Mouse (Mus musculus) spleen, adult 2 months (tissue): ENCODE results near the gene Hist1h2bf. TPM values are rescaled to one million over a fixed set of nuclear protein-coding genes. Genes with fewer than 3 reads are reported as not detected.
A peak's percentile ranks its signal among the peaks of the same experiment; 100 is the strongest.

Source experiments
- DNase-seq, 2 experiments: peaks; one replicate each; pipeline versions ENCODE4 v3.0.0 to v3.0.0-alpha.2; 2012 to 2021; ENCODE audit warnings: low spot score in 2 of 2, low read depth in 1 of 2
- H3K27ac ChIP-seq: fragments of 200-500 bp; 2 replicates; pipeline ENCODE4 v1.5.1; 2012; ENCODE audit warnings: low read length, inconsistent platforms; ENCODE audit not compliant: insufficient read depth
- H3K27me3 ChIP-seq: fragments of 200-500 bp; 2 replicates; pipeline ENCODE4 v1.6.1; 2012; ENCODE audit warnings: mild to moderate bottlenecking, moderate library complexity, low read length, inconsistent platforms; ENCODE audit not compliant: control insufficient read depth, insufficient read depth
- H3K36me3 ChIP-seq: fragments of 200-500 bp; 2 replicates; pipeline ENCODE4 v1.6.1; 2012; ENCODE audit warnings: mild to moderate bottlenecking, low read length, inconsistent platforms; ENCODE audit not compliant: control insufficient read depth, insufficient read depth
- H3K4me1 ChIP-seq: fragments of 200-500 bp; 2 replicates; pipeline ENCODE4 v1.6.1; 2011; ENCODE audit warnings: inconsistent platforms; ENCODE audit not compliant: control insufficient read depth, insufficient read depth, insufficient read length
- H3K4me3 ChIP-seq: fragments of 200-500 bp; 2 replicates; pipeline ENCODE4 v1.5.1; 2011; ENCODE audit warnings: mild to moderate bottlenecking, inconsistent platforms; ENCODE audit not compliant: insufficient read depth, insufficient read length; ENCODE audit errors: extremely low read depth
- CTCF ChIP-seq: fragments of 200-500 bp; IDR thresholded peaks from 2 replicates; pipeline ENCODE4 v1.5.1; 2011; ENCODE audit warnings: mild to moderate bottlenecking, inconsistent platforms; ENCODE audit not compliant: insufficient read depth, insufficient read length, insufficient replicate concordance; ENCODE audit errors: extremely low read depth
- POLR2A ChIP-seq: fragments of 200-500 bp; IDR thresholded peaks from 2 replicates; pipeline ENCODE4 v1.6.1; 2011; ENCODE audit warnings: low read depth, low read length, inconsistent platforms
- WGBS: fragments of 180-500 bp; shearing (Covaris S2); methylation state at CpG from one replicate; pipeline ENCODE4 v1.1.7; 2018; 5-methylcytosine and 5-hydroxymethylcytosine counted together
- polyA plus RNA-seq: library from polyadenylated mRNA; depleted of rRNA; stranded (reverse); fragments of >200 nt; gene quantifications from 2 replicates; pipeline ENCODE4 v1.2.3, GENCODE M21; 2012

Hist1h2bf gene
- polyA plus RNA-seq, 1 experiment = 28.3 TPM

DNA sequence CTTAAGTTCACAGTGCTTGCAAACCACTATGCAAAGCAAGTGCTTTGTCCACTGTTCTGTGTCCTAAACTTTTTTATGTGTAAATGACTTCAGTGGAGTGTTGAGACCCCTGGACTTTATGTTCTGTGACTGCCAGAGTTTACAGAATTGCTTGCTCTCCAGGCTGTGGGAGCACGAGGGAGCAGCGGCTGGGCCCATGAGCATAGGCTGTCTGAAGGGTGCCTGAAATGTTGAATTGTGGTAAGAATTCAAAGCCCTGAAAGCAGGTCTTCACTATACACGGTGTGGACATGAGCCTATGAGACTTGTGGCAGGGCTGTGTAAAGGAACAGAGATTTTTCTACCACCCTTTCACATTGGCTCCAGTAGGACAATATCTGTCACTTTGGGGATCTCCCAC, 37.6 kb upstream of the Hist1h2bf start:
- Histone ChIP-seq H3K4me1 (no peaks in the 10 kb centered on the region), H3K27me3 (no peaks in the 10 kb centered on the region), H3K4me3 (no peak overlapping the region), H3K36me3 (no peaks in the 10 kb centered on the region), H3K27ac (no peak overlapping the region)
- 90% methylated on average over 3 of the region's 3 CpGs for WGBS
- TF ChIP-seq CTCF = no peak
- TF ChIP-seq POLR2A = no peak
- DNase-seq = no peak

DNA sequence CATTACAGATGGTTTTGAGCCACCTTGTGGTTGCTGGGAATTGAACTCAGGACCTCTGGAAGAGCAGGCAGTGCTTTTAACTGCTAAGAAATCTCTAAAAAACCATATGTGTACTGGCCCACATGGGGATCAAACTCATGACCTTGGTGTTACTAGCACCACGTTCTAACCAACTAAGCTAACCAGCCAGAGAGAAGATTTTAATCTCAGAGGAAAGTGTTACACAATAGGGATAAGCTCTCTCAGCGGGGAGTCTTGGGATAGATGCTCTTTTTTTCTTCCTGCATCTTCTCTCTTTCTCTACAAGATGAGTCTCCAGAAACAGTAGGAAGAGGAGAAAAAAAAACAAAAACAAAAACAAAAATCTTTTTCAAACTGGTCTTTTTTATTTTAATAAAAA, 36.4 kb upstream of the Hist1h2bf start:
- TF ChIP-seq CTCF (no peak), POLR2A (no peak)
- DNase-seq = no peak
- no peaks in the 10 kb centered on the region for H3K36me3 ChIP-seq
- no peaks in the 10 kb centered on the region for H3K4me1 ChIP-seq
- no peak overlapping the region for H3K27ac ChIP-seq
- H3K27me3 ChIP-seq = no peaks in the 10 kb centered on the region
- no peak overlapping the region for H3K4me3 ChIP-seq
- 82% methylated on average over 2 of the region's 2 CpGs for whole genome bisulfite sequencing

DNA sequence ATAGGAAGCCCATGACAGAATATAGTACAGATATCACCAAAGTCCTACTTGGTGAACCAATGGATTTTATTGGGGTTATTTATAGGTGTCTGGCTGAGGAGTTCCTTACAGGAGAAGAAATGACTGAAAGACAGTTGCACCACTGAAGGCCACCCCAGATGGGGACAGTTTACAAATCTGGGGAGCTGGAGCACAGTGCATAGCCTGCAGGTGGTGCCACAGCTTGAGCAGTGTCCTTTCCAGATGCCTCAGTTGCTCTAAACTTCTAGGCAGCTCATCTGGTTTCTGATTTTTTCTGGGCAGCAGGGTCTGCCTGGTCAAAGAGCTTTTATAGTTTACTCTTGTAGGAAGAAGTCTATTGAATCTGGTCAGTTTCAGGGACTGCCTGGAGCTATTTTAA, 35.8 kb upstream of the Hist1h2bf start:
- Histone ChIP-seq H3K4me1 (no peaks in the 10 kb centered on the region), H3K27me3 (no peaks in the 10 kb centered on the region), H3K36me3 (no peaks in the 10 kb centered on the region), H3K4me3 (no peak overlapping the region), H3K27ac (no peak overlapping the region)
- no peak for DNase-seq
- TF ChIP-seq CTCF (no peak), POLR2A (no peak)

DNA sequence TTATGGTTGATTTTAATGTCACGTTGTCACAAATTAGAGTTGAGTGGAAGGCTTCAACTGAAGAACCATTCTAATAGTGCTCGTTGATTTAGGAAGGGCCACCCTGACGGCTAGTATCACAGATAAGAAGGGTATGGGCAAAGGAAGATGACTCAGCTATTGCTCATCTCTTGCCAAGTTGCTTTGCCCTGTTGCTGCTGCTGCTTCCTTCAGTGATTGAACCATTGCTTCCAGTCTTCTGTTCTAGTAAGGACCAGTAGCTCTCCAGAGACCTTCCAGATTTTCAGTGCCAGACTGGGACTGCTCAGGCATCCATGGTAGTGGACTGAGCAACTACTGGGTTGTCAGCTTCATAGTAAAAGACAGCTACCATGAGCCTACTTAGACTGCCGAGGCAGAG, 35.2 kb upstream of the Hist1h2bf start:
- Histone ChIP-seq H3K27ac (no peak overlapping the region), H3K27me3 (no peaks in the 10 kb centered on the region), H3K36me3 (no peaks in the 10 kb centered on the region), H3K4me3 (no peak overlapping the region; the same call in 1 of the 2 replicates), H3K4me1 (no peaks in the 10 kb centered on the region)
- WGBS = 82% methylated on average over 4 of the region's 4 CpGs
- DNase-seq = no peak
- no peak for TF ChIP-seq POLR2A
- no peak for TF ChIP-seq CTCF

DNA sequence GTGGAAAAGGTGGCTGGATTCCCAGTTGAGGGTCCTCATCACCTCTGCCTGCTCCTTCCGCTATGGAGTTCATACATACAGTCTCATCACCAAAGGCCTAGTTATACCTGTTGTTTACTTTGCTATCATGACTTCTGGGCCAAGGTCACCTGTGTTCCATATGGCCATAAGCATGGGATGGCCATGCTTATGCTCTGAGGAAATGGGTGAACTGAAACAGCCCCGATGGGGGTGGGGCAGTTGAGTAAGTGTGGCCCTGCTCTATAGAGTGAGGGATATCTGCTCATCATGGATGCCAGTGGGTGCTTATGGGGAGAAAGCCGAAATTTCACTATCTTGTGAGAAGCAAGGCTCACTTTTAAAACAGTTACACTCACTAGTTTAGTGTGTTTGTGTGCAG, 31.1 kb upstream of the Hist1h2bf start:
- TF ChIP-seq POLR2A (no peak), CTCF (no peak)
- WGBS = 92% methylated on average over 3 of the region's 3 CpGs
- H3K27ac ChIP-seq = no peak overlapping the region
- no peak for DNase-seq
- no peak overlapping the region for H3K4me3 ChIP-seq
- no peaks in the 10 kb centered on the region for H3K27me3 ChIP-seq
- H3K4me1 ChIP-seq = no peaks in the 10 kb centered on the region
- no peaks in the 10 kb centered on the region for H3K36me3 ChIP-seq

DNA sequence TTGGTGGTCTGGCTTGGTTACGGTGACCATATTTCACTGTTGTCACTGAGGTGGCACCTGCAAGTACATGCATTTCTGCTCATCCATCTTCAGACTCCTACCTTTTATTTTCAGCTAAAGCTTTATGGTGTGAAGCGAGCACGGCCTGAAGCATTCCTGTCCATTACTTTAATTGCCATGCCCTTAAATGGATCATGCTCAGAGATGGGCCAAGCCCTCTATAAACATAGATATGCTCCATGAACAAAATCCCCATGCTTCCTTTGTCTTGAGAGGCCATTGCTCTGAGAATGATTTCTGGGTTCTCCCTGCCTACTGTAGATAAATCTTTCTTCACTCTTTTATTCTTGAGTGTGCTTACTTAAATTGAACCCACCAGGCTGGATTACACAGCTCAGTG, 30.5 kb upstream of the Hist1h2bf start:
- 97% methylated on average over 3 of the region's 3 CpGs for WGBS
- Histone ChIP-seq H3K27ac (no peak overlapping the region), H3K27me3 (no peaks in the 10 kb centered on the region), H3K4me1 (no peaks in the 10 kb centered on the region), H3K36me3 (no peaks in the 10 kb centered on the region), H3K4me3 (no peak overlapping the region)
- no peak for DNase-seq
- TF ChIP-seq POLR2A (no peak), CTCF (no peak)

DNA sequence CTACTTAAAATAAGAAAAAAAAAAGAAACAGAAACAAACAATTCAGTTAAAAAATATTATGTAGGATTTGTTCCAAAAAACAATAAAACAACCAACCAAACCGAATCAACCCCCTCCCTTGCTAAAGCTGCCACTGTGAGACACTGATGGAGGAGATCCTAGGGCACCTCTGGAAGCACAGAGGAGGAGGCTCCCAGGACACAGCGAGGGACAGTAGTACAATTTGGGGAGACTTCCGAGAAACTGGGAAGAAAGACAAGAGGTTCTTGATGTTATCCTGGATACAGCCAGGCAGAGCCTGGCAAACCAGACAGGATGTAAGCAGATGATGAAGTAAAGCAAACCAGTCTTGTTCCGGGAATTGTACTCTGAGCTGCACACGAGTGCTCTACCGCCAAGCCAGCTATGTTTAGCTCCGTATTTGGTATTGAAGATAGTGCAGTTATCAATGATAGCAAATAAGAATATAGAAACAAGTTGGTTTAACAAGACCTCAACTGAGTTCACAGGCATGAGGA, 29.2 kb upstream of the Hist1h2bf start:
- Histone ChIP-seq H3K4me1 (no peaks in the 10 kb centered on the region), H3K27me3 (no peaks in the 10 kb centered on the region), H3K36me3 (no peaks in the 10 kb centered on the region), H3K4me3 (no peak overlapping the region), H3K27ac (no peak overlapping the region)
- TF ChIP-seq CTCF (no peak), POLR2A (no peak)
- no peak for DNase-seq
- whole genome bisulfite sequencing = 81% methylated on average over 7 of the region's 7 CpGs

DNA sequence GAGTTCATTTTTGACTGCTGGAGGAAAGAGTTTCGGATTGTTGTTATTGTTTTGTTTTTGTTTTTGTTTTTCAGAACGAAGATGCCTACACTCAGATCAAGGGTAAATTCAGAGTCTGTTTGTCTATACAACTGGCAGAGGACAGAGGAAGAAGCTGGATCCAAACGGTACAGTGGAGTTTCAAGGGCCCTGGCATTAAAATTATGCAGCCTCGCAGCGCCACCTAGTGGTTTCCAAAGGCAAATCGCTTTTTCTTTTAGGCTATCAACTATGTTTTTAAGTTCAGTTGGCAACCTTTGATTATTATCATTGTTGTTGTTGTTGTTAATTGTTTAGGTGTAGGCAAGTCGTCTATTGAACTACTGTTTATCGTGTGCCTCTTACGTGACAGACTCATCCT, 24.0 kb upstream of the Hist1h2bf start:
- peak in 1 of 2 experiments; percentile 73 for DNase-seq
- H3K4me3 ChIP-seq = no peak overlapping the region
- no peak overlapping the region for H3K27ac ChIP-seq
- no peaks in the 10 kb centered on the region for H3K36me3 ChIP-seq
- TF ChIP-seq POLR2A (no peak), CTCF (peak; percentile 70; the same call in 1 of the 2 replicates)
- H3K27me3 ChIP-seq = no peaks in the 10 kb centered on the region
- 0 out of 2 replicates have a peak, but pooled peaks cover 1% of the 10 kb centered on the region for H3K4me1 ChIP-seq
- WGBS = 9% methylated on average over 9 of the region's 9 CpGs
